Comparison of ENCODE assay signal across 8 mouse cellular contexts in the genomic region with DNA sequence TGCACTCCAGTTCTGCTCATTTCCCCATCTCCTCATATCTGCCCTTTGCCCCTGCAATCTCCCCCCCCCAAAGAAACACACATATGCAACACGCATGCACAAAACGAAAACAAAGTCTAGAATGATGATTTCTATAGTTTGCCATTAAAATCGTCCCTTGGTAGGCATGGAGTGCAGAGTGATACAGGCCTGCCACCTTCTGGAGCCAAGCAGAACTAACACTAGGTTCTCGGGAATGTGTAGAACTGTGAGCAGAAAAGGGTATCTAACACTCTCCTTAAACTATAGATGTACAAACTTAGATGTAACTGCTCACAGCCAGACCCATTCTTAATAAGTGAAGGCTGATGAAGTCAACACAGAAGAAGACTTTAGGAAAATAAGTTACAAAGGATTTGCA. TPM values are rescaled to one million over a fixed set of nuclear protein-coding genes. Genes with fewer than 3 reads are reported as not detected.
DNase-seq lines count a peak whose midpoint lies in the region; ATAC-seq and TF ChIP-seq lines count a peak whose summit lies in the region.

No protein-coding gene starts in this region.

- H3K4me3 ChIP-seq in limb, embryonic 11.5 days (ENCODE audit: low read depth, low read length), result no peak overlapping the region
- no peak overlapping the region for H3K4me3 ChIP-seq in limb, embryonic 10.5 days
- H3K4me3 ChIP-seq in kidney, adult 2 months (ENCODE audit: insufficient read depth, low read depth, low read length), result no peak overlapping the region
- H3K4me3 ChIP-seq in midbrain, embryonic 13.5 days (replicated peaks), result no peak overlapping the region

- no peaks in the 10 kb centered on the region for H3K4me1 ChIP-seq in limb, embryonic 11.5 days (ENCODE audit: control insufficient read depth, insufficient read depth, low read length)
- H3K4me1 ChIP-seq in limb, embryonic 10.5 days, result peaks cover 4% of the 10 kb centered on the region; the same call in 1 of the 2 replicates
- no peaks in the 10 kb centered on the region for H3K4me1 ChIP-seq in kidney, adult 2 months (ENCODE audit: control insufficient read depth, insufficient read depth, low read length)
- no peaks in the 10 kb centered on the region for H3K4me1 ChIP-seq in midbrain, embryonic 13.5 days (replicated peaks)

- no peak for ATAC-seq in limb, embryonic 11.5 days (ENCODE audit: insufficient number of reproducible peaks, low FRiP score, low TSS enrichment, low read depth)
- peak; percentile 68; the same call in 1 of the 2 replicates for ATAC-seq in midbrain, embryonic 13.5 days

- H3K9me3 ChIP-seq in limb, embryonic 11.5 days (ENCODE audit: control insufficient read depth, low read length), result no peaks in the 10 kb centered on the region
- no peaks in the 10 kb centered on the region for H3K9me3 ChIP-seq in limb, embryonic 10.5 days (replicated peaks)
- H3K9me3 ChIP-seq in midbrain, embryonic 13.5 days, result no peaks in the 10 kb centered on the region

- TF ChIP-seq POLR2A in kidney, adult 2 months (IDR thresholded peaks at IDR 0.05; ENCODE audit: low read depth, low read length), result no peak

- H3K9ac ChIP-seq in limb, embryonic 11.5 days (ENCODE audit: low read length), result no peak overlapping the region
- no peak overlapping the region for H3K9ac ChIP-seq in midbrain, embryonic 13.5 days (replicated peaks)

- no peak overlapping the region for H3K27ac ChIP-seq in limb, embryonic 11.5 days (replicated peaks; ENCODE audit: low read depth, low read length)
- H3K27ac ChIP-seq in limb, embryonic 10.5 days, result no peak overlapping the region
- no peak overlapping the region for H3K27ac ChIP-seq in kidney, adult 2 months (ENCODE audit: insufficient read depth, low read depth, low read length)
- H3K27ac ChIP-seq in midbrain, embryonic 13.5 days, result no peak overlapping the region

- H3K27me3 ChIP-seq in limb, embryonic 11.5 days (ENCODE audit: control insufficient read depth, insufficient read depth, low read length), result no peaks in the 10 kb centered on the region
- no peaks in the 10 kb centered on the region for H3K27me3 ChIP-seq in limb, embryonic 10.5 days (ENCODE audit: low read depth, poor library complexity, severe bottlenecking)
- H3K27me3 ChIP-seq in kidney, adult 2 months (replicated peaks; ENCODE audit: control insufficient read depth, insufficient read depth, low read length), result no peaks in the 10 kb centered on the region
- H3K27me3 ChIP-seq in midbrain, embryonic 13.5 days, result no peaks in the 10 kb centered on the region

- TF ChIP-seq CTCF in kidney, adult 2 months (conservative IDR thresholded peaks at IDR 0.05; ENCODE audit: insufficient read depth, insufficient read length, low read depth, low read length), result peak; percentile 90

- H3K36me3 ChIP-seq in limb, embryonic 11.5 days (ENCODE audit: control insufficient read depth, insufficient read depth, low read length), result no peaks in the 10 kb centered on the region
- H3K36me3 ChIP-seq in limb, embryonic 10.5 days, result no peaks in the 10 kb centered on the region
- no peaks in the 10 kb centered on the region for H3K36me3 ChIP-seq in kidney, adult 2 months (ENCODE audit: control insufficient read depth, insufficient read depth, low read length)
- no peaks in the 10 kb centered on the region for H3K36me3 ChIP-seq in midbrain, embryonic 13.5 days

- peak; percentile 24 to 66 for DNase-seq in adrenal gland, adult (ENCODE audit: inconsistent age in 2 of 2, low spot score in 1 of 2)
- no peak for DNase-seq in adrenal gland, postnatal 4 days (ENCODE audit: low spot score in 2 of 2)
- peak; percentile 43 for DNase-seq in limb, embryonic 11.5 days (ENCODE audit: low spot score)
- no peak for DNase-seq in limb, embryonic 10.5 days (ENCODE audit: low spot score)
- peak; percentile 72 to 77 for DNase-seq in cerebellum, postnatal 10 days
- peak; percentile 29 for DNase-seq in kidney, adult 2 months
- DNase-seq in thymus, postnatal 4 days, result peak; percentile 69

- no peak overlapping the region for H3K4me2 ChIP-seq in limb, embryonic 11.5 days (ENCODE audit: low read depth, severe bottlenecking)
- no peak overlapping the region for H3K4me2 ChIP-seq in midbrain, embryonic 13.5 days (replicated peaks)

- WGBS in limb, embryonic 11.5 days, result 21% methylated on average over 4 of the region's 4 CpGs
- WGBS in limb, embryonic 10.5 days, result 27% methylated on average over 4 of the region's 4 CpGs
- 3% methylated on average over 4 of the region's 4 CpGs for WGBS in kidney, adult 2 months
- WGBS in midbrain, embryonic 13.5 days, result 27% methylated on average over 4 of the region's 4 CpGs

RNA-seq across cellular contexts. Expression of a gene that starts 23.6 kb away (rescaled TPM):
- 1 to 10 TPM; 3.6 to 4.3 TPM for total RNA-seq in adrenal gland, postnatal 4 days (2021)
- 0.20 and 0.21 TPM in 2 replicates for polyA plus RNA-seq in limb, embryonic 11.5 days (2014; fragmentation: Nextera tagmentation; extraction: Ambion mirVana)
- polyA plus RNA-seq in limb, embryonic 10.5 days (2016; fragmentation: Nextera tagmentation; extraction: Ambion mirVana), result 0.23 and 0.46 TPM in 2 replicates
- polyA plus RNA-seq in kidney, adult 2 months (2012; rRNA removed), result 0.08 TPM in 2 replicates
- polyA plus RNA-seq in midbrain, embryonic 13.5 days (2015; fragmentation: Nextera tagmentation; extraction: Ambion mirVana), result 3.6 and 3.9 TPM in 2 replicates

Comparison
In these comparisons a context has a peak if more than half of its experiments do, and no peak if none do; other contexts are left out.
1. DNase-seq: peak in adrenal gland, adult (2 of 2), limb, embryonic 11.5 days (single experiment), cerebellum, postnatal 10 days (2 of 2), kidney, adult 2 months (single experiment) and thymus, postnatal 4 days (single experiment); none in adrenal gland, postnatal 4 days (0 of 2) and limb, embryonic 10.5 days (single experiment).